Mouse (Mus musculus): ENCODE data around the gene Aox2. TPM values are rescaled to one million over a fixed set of nuclear protein-coding genes. Genes with fewer than 3 reads are reported as not detected.
A peak's percentile ranks its signal among the peaks of the same experiment; 100 is the strongest.
"Not testable (repeated sequence)": the region's sequence is repeated elsewhere in the genome, so short reads cannot be mapped to it uniquely, and the experiment has no call there.

Aox2 gene
- total RNA-seq, 2 experiments from 2014 or later, result 0.05 to 0.14 TPM

DNA sequence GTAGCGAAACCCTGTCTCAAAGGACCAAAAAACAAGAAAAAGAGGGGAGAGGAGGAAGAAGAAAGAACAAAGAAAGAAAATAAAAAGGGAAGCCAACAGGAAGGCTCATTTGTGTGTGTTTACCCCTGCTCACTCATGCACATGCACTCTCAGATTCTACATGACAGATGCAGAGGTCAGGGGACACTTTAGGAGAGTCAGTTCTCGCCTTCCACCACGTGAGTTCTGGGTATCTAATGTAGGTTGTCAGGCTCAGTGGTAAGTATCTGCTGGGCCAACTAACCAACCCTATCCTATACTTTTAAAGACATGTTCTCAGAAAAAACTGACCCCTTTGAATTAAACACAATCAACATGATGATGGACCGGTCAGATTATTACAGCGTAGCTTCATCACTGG lies 66.4 kb downstream of the Aox2 start:
- DNase-seq (ENCODE audit: low spot score), result no peak

DNA sequence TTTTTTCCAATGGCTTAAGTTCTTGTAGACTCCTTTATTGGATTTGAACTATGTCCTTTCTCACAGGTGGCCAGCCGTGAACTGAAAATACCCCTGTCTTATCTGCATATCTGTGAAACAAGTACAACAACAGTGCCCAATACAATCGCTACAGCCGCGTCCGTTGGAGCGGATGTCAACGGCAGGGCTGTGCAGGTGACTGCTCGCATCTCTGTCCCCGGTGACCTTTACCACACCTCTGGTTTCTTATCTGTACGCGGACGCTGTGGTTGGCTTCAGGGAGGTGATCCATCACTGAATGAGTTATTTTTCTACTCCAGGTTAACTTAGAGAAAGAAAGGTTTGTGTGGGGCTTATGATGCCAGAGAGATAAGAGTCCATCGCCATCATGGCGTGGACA lies 68.0 kb downstream of the Aox2 start:
- DNase-seq (ENCODE audit: low spot score), result no peak

DNA sequence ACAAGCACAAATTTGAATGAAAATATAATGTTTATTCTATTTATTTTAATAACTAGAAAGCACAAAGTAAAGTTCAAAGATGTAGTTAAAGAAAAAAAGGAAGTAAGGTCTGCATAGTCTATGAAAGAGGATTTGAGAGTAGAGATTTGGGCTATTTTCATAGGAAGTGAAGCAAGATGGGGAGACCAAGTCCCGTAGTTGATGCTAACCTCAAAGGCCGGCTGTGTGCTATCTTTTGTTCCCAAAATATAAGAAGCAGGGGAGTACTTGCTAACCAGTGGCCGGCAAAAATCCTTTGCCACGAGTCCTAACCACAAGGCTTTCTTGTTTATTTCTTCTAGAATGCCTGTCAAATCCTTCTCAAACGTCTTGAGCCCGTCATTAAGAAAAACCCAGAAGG lies 70.6 kb downstream of the Aox2 start:
- no peak for DNase-seq (ENCODE audit: low spot score)

DNA sequence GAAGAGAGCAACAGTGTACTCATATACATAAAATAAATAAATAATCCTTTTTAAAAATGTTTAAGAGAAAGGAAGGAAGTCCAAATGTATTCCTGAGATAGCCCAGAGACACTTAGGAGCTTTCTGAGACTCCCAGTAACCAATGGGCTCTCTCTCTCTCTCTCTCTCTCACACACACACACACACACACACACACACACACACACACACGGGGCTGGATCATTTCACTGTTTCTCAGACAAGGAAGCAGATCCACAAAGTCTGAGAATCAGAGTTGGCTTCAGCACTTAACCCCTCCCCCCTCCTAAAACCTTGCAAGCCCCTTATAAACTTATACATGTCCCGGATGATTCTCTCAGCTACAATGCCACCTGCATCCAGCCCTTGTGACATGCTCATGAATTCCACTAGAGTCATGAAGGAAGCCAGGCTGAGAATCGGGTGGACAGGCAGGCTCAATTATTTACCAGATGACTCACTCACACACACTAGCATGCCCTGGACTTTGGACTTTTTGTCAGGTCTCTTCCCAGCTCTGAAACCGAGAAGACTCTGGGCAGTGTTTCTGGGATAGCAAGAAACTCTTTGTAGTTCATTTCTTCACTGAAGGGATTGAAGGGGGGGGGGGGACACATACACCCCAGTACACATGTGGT lies 75.2 kb downstream of the Aox2 start:
- DNase-seq (ENCODE audit: low spot score), result no peak

DNA sequence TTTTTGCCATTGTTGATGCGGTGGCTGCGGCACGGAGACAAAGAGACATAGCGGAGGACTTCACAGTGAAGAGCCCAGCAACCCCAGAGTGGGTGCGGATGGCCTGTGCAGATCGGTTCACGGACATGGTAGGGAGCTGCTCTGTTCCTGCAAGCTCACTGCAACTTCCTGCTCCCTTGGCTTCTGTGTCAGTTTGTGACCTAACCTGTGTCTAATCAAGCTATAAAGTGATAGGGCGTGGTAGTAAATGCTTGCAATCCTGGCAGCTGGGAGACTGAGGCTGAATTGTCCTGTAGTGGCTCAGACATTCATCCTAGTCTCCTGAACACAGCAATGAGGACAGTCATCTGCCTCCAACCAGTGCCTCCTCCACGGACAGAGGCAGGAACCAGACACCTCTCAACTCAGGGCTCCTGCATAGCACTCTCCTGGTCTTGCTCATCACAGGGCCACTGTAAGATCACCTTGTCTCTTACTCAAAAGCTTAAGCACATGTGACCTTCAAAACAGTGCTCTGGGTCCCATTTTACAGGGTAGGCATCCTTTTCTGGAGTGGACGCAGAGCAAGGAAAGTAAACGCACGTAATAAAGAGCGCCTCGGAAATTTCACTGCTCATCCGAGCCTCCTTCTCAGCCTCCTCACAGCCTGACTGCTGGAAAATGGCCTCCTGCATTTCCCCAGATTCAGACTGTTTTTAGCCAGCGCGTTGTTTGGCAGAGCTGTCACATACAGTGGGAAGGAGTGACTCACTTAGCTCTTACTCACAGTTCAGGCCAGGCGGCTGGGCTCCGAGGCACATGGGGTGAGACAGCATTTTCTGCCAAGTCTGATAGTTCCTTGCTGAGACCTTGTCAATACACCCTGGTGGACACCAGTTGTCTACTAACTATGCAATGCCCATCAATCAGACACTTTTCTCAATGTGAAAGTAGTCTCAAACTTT lies 81.1 kb downstream of the Aox2 start:
- peak; percentile 52 for DNase-seq (ENCODE audit: low spot score)

DNA sequence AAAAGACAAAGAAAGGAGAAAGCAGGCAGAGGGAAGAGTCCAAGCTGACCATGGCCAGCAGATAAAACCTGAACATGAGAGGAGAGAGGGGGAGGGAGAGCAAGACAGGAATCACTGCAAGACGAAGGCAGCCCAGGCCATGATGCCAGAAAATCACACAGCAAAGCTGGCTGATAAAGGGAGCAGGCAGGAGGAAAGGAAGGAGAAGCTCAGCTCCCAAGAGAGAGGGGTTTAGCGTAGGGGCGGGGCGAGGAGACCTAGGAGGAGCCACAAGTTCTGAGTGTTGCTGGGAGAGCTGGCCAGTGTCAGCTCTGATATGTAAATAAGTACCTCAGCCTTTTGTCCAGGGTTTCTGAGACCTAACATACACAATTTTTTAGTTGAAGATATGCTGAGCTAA lies 84.2 kb downstream of the Aox2 start:
- no peak for DNase-seq (ENCODE audit: low spot score)

DNA sequence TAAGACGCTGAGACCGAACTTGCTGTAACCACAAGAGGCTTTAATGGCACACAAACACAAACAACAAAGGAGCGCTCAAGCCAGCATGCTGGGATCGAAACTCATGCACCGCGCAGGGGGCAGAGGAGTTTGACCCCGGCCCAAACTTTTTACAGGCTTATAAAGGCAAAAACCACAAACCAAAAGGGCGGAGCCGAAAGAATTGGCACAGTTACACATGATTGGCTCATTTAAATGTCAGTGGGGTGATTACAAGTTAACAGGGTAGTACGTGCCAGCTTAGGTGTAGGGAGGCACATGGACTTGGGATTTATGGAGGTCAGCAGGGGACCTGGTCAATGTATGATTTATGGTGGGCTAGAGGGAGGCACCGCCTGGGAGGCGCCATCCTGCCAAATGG lies 86.4 kb downstream of the Aox2 start:
- DNase-seq (ENCODE audit: low spot score), result no peak

DNA sequence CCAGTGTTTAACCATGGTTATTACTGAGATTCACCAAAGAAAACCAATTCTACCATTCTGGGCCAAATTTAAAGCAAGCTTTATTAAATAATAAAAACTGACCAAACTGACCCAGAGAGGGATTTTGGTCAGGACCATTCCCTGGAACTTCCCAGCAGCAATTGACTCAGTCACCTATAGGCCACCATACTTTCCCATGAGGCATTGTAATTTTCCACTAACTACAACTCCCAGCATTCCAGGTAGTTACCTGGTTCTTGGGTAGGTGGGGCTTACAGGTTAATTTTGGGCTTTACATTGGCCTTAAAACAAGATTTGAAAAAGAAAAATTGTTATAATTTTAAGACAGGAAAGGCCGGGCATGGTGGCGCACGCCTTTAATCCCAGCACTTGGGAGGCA lies 87.7 kb downstream of the Aox2 start:
- no peak for DNase-seq (ENCODE audit: low spot score)

DNA sequence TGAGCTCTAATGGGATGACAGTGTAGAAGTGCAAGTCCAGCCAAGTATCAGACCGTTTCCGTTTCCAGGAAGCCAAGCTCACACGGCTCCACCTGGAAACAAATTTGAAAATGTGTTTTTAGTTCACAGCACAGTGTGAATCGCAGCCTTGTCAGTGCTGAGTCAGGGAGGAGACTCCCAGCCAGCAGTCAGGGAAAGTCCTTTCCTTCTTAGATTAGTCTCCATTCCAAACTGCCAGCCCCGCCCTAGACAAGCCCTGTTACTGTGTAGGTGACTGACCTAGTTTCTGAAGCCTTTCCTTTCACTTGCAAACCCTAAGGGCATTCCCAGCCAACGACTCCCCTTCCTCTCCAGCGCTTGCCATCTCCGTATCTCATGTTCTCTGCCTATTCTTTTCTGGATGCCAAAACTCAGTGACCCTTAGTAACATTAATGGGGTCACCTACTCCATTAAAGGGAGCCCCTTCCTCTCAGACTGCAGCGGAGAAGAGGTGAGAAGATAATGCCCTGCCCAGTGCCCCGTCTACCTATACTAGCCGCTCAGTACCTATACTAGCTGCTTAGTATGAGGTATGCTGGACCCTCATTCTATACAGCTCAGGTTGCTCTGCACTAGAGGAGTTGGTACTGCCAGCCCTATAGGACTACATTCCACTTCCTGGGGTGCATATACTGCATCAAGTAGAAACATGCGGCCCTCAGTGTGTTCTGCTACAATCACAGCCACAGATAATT lies 88.8 kb downstream of the Aox2 start:
- DNase-seq (ENCODE audit: low spot score), result no peak

DNA sequence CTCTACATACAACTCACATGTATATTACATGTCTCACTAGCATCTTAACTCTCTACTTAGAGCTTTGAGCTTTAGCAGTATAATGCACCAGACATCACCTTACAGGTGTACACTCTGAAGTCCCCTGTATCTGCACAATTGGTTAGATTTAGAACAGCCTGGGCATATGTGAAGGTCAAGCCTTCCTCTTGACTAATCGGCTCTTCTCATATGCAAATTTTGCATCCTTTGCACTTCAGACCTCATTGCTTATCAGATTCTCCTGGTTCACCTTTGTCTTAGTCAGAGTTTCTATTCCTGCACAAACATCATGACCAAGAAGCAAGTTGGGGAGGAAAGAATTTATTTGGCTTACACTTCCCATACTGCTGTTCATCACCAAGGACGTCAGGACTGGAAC lies 91.6 kb downstream of the Aox2 start:
- no peak for DNase-seq (ENCODE audit: low spot score)

DNA sequence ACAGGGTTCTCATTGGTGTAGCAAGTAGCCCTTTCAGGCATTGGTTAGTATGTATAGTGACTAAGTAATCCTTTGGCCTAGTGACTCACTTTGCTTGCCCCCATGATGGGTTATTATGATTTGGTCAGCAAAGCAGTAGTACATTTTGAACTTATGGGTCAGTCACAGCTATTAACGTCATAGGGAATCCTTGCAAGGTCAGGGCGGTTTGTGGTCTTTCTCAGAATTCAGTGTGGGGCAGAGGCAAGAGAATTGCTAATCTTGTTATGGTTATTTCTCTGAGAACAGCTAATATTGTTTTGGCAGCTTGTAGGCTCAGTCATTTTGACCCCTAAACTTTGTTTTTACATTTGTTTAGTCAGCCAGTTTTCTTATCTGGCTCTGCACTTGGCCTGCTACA lies 96.1 kb downstream of the Aox2 start:
- not testable (repeated sequence) for DNase-seq (ENCODE audit: low spot score)

DNA sequence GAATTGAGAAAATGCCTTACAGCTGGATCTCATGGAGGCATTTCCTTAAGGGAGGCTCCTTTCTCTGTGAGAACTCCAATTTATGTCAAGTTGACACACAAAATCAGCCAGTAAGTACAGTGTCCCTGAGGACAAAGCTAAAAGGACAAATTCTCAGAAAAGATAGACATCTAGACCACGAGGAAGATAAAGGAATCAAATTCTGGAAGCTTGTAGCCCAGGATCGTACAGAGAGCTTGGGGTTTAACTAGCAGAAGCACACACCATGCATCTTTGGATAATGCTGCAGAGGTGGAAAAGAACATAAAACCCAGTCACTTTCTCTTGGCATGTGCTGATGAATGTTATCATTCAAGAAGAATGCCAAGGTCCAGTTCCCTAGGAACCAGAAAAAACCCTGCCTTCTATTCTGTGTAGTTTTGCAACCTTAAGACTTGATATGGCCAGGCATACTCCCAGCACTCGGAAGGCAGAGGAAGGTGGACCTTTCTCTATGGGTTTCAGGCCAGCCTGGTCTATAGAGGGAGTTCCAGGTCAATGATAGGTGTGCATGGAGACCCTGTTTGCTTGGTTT lies 97.5 kb downstream of the Aox2 start:
- no peak for DNase-seq (ENCODE audit: low spot score)

DNA sequence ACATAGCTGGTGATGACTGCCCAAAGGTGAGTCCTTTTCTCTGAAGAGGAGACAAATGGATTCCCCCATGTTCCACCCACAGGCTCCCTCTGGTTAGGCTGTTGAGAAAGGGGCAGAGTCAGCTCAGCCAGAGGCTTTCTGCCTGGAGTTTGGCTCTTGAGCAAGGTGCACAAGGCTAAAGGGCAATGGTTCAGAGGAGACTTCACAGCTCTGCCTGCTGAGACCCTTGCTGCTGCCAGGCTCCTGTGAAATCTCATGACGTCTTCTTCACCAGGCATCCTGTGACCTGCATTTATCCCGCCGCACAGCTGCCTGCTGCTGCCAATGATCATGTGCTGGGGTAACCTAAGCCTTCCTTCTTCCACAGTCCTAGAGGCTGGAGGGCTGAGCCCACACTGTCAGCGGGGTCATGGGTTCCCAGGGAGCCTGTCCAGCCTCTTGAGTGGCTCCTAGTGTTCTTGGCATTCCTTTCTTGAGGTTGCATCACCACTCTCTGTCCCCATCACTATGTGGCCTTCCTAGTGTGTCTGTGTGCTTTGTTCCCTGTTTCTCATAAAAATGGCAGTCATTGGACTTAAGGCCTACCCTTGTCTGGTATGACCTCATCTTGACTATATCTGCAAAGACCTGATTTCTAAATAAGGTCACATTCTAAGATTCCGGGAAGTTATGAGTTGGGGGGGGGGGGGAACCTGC lies 104.6 kb downstream of the Aox2 start:
- no peak for DNase-seq (ENCODE audit: low spot score)

DNA sequence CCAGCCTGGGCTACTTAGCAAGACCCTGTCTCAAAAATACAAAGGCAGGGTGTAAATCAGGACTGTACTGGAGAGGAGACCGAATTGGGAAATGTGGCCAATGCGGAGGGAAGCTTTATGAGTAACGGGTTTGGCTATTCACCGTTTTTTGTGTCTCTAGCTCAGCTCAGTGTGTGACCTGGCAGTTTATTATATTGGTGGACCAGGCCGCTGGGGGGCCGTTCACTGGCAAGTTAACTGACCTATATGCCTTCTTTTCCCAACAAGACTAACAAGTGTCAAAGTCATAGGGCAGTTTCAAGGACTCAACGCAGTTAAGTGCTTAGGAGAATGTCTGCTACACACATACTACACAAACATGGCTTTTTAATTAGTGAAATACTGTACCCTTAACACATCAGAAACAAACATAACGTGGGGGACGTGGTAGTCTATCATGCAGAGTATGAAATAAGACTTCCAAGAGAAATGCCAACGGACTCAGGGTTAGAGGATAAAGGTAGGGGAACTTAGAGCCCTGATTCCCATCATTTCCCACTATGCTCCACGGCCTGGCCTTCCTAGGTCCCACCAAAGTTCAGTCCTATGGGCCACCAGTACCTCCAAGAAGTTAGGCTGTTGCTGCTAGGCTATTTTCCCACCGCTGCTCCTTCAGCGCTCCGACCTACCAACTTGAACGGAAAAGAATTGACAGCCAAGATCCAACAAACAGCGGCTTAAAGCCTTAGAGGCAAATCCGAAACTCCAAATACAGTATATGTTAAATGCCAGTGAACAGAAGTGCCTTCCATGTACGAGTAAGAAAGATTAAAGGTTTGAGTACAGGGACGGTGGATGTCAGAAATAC lies 113.5 kb downstream of the Aox2 start:
- no peak for DNase-seq (ENCODE audit: low spot score)

DNA sequence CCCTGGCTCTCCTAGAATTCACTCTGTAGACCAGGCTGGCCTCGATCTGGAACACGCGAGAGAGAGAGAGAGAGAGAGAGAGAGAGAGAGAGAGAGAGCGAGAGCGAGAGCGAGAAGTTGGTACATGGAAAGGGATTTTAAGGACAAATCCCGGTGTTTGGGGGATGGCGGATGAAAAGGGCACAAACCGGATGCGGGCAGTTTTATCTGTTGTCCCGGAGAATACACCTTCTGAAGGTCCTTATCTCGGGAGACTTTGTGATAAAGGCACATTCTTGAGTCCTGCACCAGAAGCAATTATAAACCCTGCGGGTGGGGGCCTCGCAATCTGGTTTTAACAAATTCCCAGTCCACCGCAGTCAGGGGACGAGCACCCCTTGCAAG lies 114.1 kb downstream of the Aox2 start:
- DNase-seq (ENCODE audit: low spot score), result no peak

DNA sequence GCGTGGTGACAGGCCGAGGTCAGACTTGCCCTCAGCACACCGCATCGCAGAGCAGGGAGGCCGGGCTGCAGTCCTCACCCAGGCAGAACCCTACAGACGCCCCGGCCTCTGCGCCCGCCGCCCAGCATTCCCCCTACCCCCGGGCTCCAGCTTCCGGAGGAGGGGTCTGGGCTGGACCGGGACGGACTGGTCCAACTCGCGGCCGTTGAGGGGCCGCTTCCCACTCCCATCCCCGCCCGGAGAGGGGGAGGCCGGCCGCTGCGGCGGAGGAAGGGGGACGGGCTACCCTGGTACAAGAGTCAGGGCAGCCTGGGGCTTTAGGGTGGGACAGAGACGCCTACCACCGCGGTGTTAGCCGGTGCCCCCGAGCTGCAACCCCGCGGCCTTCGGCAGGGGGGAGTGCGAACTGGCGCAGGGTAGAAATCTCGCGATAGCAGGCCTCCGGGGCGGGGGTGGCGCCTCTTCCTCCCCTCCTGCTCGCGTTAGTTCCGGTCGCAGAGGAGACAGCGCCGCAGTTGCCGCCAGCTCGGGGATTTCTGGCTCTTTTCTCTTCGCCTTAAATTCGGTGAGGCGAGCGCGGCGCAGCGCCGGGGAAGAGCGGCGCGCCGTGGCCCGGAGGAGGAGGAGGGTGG lies 114.6 kb downstream of the Aox2 start, which contains the start of gene Bzw1:
Gene Bzw1, plus strand, starts transcription at position 247 of the 632 bp plus-strand sequence.
- DNase-seq (ENCODE audit: low spot score), result peak; percentile 95

DNA sequence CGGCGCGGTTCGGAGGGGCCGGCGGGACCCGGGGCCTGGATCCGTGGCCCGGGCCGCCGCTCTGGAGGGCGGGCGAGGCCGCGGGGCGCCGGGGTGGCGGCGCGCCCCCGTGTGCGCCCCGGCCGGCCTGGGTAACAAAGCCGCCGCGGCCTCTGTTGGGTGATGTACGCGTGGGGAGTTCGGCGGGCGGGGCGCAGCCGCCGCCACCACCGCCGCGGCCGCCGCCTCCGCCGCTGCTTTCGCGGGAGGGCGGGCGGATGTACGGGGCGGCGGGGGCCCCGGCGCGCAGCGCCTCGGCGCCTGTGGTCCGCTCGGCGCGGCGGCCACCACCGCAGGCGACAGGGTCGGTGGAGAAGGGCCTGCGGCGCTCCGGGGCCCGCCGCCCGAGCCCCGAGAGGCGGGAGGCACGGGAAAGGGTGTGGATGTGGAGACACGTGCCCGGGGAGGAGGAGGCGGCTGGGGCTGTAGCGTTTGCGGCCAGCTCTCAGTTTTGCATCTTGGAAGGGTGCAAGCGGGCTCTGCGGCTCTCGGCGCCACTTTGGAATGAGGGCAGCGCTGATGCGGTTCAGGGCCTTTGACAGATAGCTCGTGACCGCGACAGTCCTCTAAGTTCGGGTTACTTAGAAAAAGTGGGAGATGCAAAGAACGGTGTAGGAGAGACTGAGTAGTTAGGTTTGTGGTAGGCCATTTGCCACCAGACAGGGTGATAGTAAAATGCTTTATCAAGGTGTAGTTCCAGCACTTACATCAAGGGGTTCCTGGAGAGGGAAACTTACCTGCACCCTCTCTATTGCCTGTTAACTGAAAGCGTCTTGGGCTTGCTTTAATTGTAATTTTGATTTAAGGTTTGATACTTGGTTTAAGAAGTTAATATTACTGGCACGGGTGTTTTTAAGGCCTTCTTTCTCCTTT lies 115.4 kb downstream of the Aox2 start:
- DNase-seq (ENCODE audit: low spot score), result peak; percentile 37

DNA sequence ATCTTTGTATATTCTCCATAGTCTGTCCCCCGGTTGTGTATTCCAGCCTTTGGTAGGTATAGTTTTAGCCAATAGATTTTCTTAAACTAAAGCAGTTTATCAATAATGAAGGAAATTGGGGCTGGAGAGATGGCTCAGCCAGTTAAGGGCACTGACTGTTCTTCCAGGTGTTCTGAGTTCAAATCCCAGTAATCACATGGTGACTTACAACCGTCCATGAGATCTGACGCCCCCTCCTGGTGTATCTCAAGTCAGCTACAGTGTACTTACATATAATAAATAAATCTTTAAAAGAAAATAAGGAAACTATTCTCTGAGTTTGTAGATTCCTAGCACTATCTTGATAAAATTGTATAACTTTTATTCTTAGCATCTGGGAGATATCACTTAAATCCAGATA lies 117.2 kb downstream of the Aox2 start:
- DNase-seq (ENCODE audit: low spot score), result no peak

DNA sequence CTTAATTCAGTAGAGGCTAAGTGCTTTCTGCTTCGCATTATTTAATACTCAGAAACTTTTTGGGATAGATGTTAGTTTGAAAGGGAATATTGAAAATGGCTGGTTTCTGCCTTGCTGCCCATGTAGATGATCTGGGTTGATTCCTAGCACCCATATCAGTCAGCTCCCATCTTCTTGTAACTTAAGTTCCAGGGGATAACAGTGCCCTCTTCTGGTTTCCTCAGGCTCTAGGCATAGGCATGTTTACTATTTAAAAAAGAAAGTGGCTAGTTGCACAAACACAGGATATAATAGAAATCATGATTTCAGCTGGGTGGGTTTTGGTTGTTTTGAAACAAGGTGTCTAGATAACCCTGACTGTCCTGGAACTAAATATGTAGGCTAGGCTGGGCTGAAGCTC lies 118.1 kb downstream of the Aox2 start:
- no peak for DNase-seq (ENCODE audit: low spot score)
